In genomic region chr13:43788983-43789645, GRCm38 (mm10) we compare ENCODE assay signal across 13 mouse cellular contexts. TPM values are rescaled to one million over a fixed set of nuclear protein-coding genes. Genes with fewer than 3 reads are reported as not detected.
A peak's percentile ranks its signal among the peaks of the same experiment; 100 is the strongest.
DNase-seq lines count a peak whose midpoint lies in the region; ATAC-seq and TF ChIP-seq lines count a peak whose summit lies in the region.
"Had no signal": no experiment of that assay in that cellular context is flagged by ENCODE, and none has a peak within 500 bp of the region (broad histone marks: within the 10 kb centered on the region; RNA-seq: fewer than 3 reads in every experiment).

No protein-coding gene starts in this region.

- H3K4me2 ChIP-seq in kidney, postnatal 0 days (ENCODE audit: low read length): no peak overlapping the region
- H3K4me2 ChIP-seq in neural tube, embryonic 15.5 days: no peak overlapping the region
- H3K4me2 ChIP-seq: limb, embryonic 15.5 days; midbrain, embryonic 13.5 days had no signal

- no peaks in the 10 kb centered on the region for H3K36me3 ChIP-seq in kidney, postnatal 0 days (ENCODE audit: insufficient read depth, low read length)
- H3K36me3 ChIP-seq in splenic B cell, adult 2 months (ENCODE audit: control insufficient read depth, insufficient read depth, low read length, poor library complexity, severe bottlenecking): peaks cover 6% of the 10 kb centered on the region
- H3K36me3 ChIP-seq in neural tube, embryonic 15.5 days: no peaks in the 10 kb centered on the region
- H3K36me3 ChIP-seq: limb, embryonic 15.5 days; midbrain, embryonic 13.5 days had no signal

- ATAC-seq in kidney, postnatal 0 days (replicated peaks; ENCODE audit: low FRiP score, low read depth): no peak
- no peak for ATAC-seq in neural tube, embryonic 15.5 days (ENCODE audit: low FRiP score)
- ATAC-seq: midbrain, embryonic 13.5 days had no signal

- no peak overlapping the region for H3K4me3 ChIP-seq in kidney, postnatal 0 days (replicated peaks; ENCODE audit: low read depth, low read length)
- H3K4me3 ChIP-seq in neural tube, embryonic 15.5 days (replicated peaks): no peak overlapping the region
- H3K4me3 ChIP-seq: limb, embryonic 15.5 days; midbrain, embryonic 13.5 days had no signal

- H3K27me3 ChIP-seq in kidney, postnatal 0 days (ENCODE audit: insufficient read depth, low read length): no peaks in the 10 kb centered on the region
- H3K27me3 ChIP-seq in splenic B cell, adult 2 months (ENCODE audit: control insufficient read depth, insufficient read depth, low read length, poor library complexity, severe bottlenecking): no peaks in the 10 kb centered on the region
- no peaks in the 10 kb centered on the region for H3K27me3 ChIP-seq in neural tube, embryonic 15.5 days (replicated peaks)

- no peak overlapping the region for H3K27ac ChIP-seq in kidney, postnatal 0 days
- no peak overlapping the region for H3K27ac ChIP-seq in neural tube, embryonic 15.5 days (replicated peaks)
- H3K27ac ChIP-seq: limb, embryonic 15.5 days; midbrain, embryonic 13.5 days had no signal

- DNase-seq in kidney, postnatal 0 days (ENCODE audit: low spot score): peak; percentile 45
- no peak for DNase-seq in kidney, postnatal 10 days
- DNase-seq in R1 (ENCODE audit: low read depth, low spot score): peak; percentile 32
- peak; percentile 82 for DNase-seq in lung, postnatal 36 days
- peak; percentile 97 for DNase-seq in splenic B cell, adult 2 months (ENCODE audit: low read depth, low spot score)
- no peak for DNase-seq in heart, postnatal 4 days
- no peak for DNase-seq in cerebellum, adult 18-20 months
- DNase-seq: adrenal gland, postnatal 36 days; gastrocnemius, postnatal 36 days; heart, postnatal 36 days had no signal

- no peak for TF ChIP-seq CTCF in kidney, postnatal 0 days (IDR thresholded peaks at IDR 0.05; ENCODE audit: low read depth)

- no peak overlapping the region for H3K9ac ChIP-seq in kidney, postnatal 0 days (ENCODE audit: low read depth, low read length)
- no peak overlapping the region for H3K9ac ChIP-seq in neural tube, embryonic 15.5 days (replicated peaks)
- H3K9ac ChIP-seq: limb, embryonic 15.5 days; midbrain, embryonic 13.5 days had no signal

- 62% methylated on average over 10 of the region's 10 CpGs for WGBS in kidney, postnatal 0 days
- 71% methylated on average over 10 of the region's 10 CpGs for WGBS in neural tube, embryonic 15.5 days

- peaks cover 19% of the 10 kb centered on the region; the same call in 1 of the 2 replicates for H3K4me1 ChIP-seq in kidney, postnatal 0 days (replicated peaks; ENCODE audit: insufficient read depth, low read length)
- H3K4me1 ChIP-seq in neural tube, embryonic 15.5 days: peaks cover 27% of the 10 kb centered on the region

- H3K9me3 ChIP-seq in kidney, postnatal 0 days (replicated peaks; ENCODE audit: low read length): no peaks in the 10 kb centered on the region
- no peaks in the 10 kb centered on the region for H3K9me3 ChIP-seq in neural tube, embryonic 15.5 days (replicated peaks)
- H3K9me3 ChIP-seq: limb, embryonic 15.5 days; midbrain, embryonic 13.5 days had no signal

RNA-seq across cellular contexts. Expression of gene Cd83, which starts 4.5 kb away (rescaled TPM):
- polyA plus RNA-seq in kidney, postnatal 0 days (2015; fragmentation: Nextera tagmentation; extraction: Ambion mirVana): 35.8 and 40.6 TPM in 2 replicates
- total RNA-seq in heart, postnatal 4 days (2021): 1 to 10 TPM; 2.3 to 2.7 TPM
- 31.0 and 43.1 TPM in 2 replicates for polyA plus RNA-seq in neural tube, embryonic 15.5 days (2015; fragmentation: Nextera tagmentation; extraction: Ambion mirVana)

Comparison
In these comparisons a context has a peak if more than half of its experiments do, and no peak if none do; other contexts are left out.
1. DNase-seq: peak in kidney, postnatal 0 days (single experiment), R1 (single experiment), lung, postnatal 36 days (single experiment) and splenic B cell, adult 2 months (single experiment); none in kidney, postnatal 10 days (single experiment), heart, postnatal 4 days (single experiment) and cerebellum, adult 18-20 months (0 of 2).